Comparison of ENCODE assay signal across 8 mouse cellular contexts in genomic region chr11:120580190-120580589, GRCm38 (mm10). TPM values are rescaled to one million over a fixed set of nuclear protein-coding genes. Genes with fewer than 3 reads are reported as not detected.
DNase-seq lines count a peak whose midpoint lies in the region; ATAC-seq and TF ChIP-seq lines count a peak whose summit lies in the region.

No protein-coding gene starts in this region.

- 41% methylated on average over 7 of the region's 7 CpGs for WGBS in heart, postnatal 0 days
- WGBS in limb, embryonic 11.5 days = 67% methylated on average over 7 of the region's 7 CpGs
- WGBS in midbrain, embryonic 14.5 days = 67% methylated on average over 7 of the region's 7 CpGs

- peak overlapping the region; percentile 97 for H3K4me3 ChIP-seq in brown adipose tissue, adult 24 weeks (ENCODE audit: insufficient read depth, low read depth, low read length)
- peak overlapping the region; percentile 69 for H3K4me3 ChIP-seq in heart, postnatal 0 days (ENCODE audit: low read depth, low read length)
- peak overlapping the region; percentile 85 for H3K4me3 ChIP-seq in limb, embryonic 11.5 days (ENCODE audit: low read depth, low read length)
- peak overlapping the region; percentile 79 for H3K4me3 ChIP-seq in midbrain, embryonic 14.5 days (replicated peaks; ENCODE audit: low read depth, low read length)

- no peak for ATAC-seq in heart, postnatal 0 days (ENCODE audit: insufficient read depth, low read depth)
- no peak for ATAC-seq in limb, embryonic 11.5 days (ENCODE audit: insufficient number of reproducible peaks, low FRiP score, low TSS enrichment, low read depth)
- no peak for ATAC-seq in midbrain, embryonic 14.5 days (ENCODE audit: low FRiP score, low TSS enrichment)
- ATAC-seq in frontal cortex, adult (ENCODE audit: low TSS enrichment) = no peak

- TF ChIP-seq EP300 in heart, postnatal 0 days (IDR thresholded peaks at IDR 0.05; ENCODE audit: low read depth) = no peak

- H3K9me3 ChIP-seq in heart, postnatal 0 days (replicated peaks; ENCODE audit: control insufficient read depth, low read length) = no peaks in the 10 kb centered on the region
- peaks cover 2% of the 10 kb centered on the region; the same call in 1 of the 2 replicates for H3K9me3 ChIP-seq in limb, embryonic 11.5 days (ENCODE audit: control insufficient read depth, low read length)
- no peaks in the 10 kb centered on the region for H3K9me3 ChIP-seq in midbrain, embryonic 14.5 days (ENCODE audit: control insufficient read depth, low read length)

- intact Hi-C loops in heart, postnatal 10 days (cut with DNase I) = loop anchor here (2.0 kb wide), 1 partner anchor 33 kb away; no protein-coding TSS in a partner anchor

- peaks cover 34% of the 10 kb centered on the region for H3K36me3 ChIP-seq in heart, postnatal 0 days (replicated peaks; ENCODE audit: control insufficient read depth, insufficient read depth, low read length)
- H3K36me3 ChIP-seq in limb, embryonic 11.5 days (ENCODE audit: control insufficient read depth, insufficient read depth, low read length) = peaks cover 30% of the 10 kb centered on the region
- H3K36me3 ChIP-seq in midbrain, embryonic 14.5 days (ENCODE audit: control insufficient read depth, insufficient read depth, low read length) = peaks cover 30% of the 10 kb centered on the region

- H3K4me1 ChIP-seq in brown adipose tissue, adult 24 weeks (ENCODE audit: control insufficient read depth, insufficient read depth, insufficient read length, low read length) = 0 out of 2 replicates have a peak, but pooled peaks cover 3% of the 10 kb centered on the region
- peaks cover 22% of the 10 kb centered on the region for H3K4me1 ChIP-seq in heart, postnatal 0 days (ENCODE audit: control insufficient read depth, insufficient read depth)
- H3K4me1 ChIP-seq in limb, embryonic 11.5 days (ENCODE audit: control insufficient read depth, insufficient read depth, low read length) = peaks cover 12% of the 10 kb centered on the region
- peaks cover 21% of the 10 kb centered on the region for H3K4me1 ChIP-seq in midbrain, embryonic 14.5 days (ENCODE audit: control insufficient read depth, insufficient read depth, low read length)

- H3K4me2 ChIP-seq in heart, postnatal 0 days (ENCODE audit: low read depth, low read length) = peak overlapping the region; percentile 90
- peak overlapping the region; percentile 96 for H3K4me2 ChIP-seq in limb, embryonic 11.5 days (ENCODE audit: low read depth, severe bottlenecking)
- H3K4me2 ChIP-seq in midbrain, embryonic 14.5 days (ENCODE audit: low read length) = peak overlapping the region; percentile 91

- no peak for TF ChIP-seq CTCF in heart, postnatal 0 days (IDR thresholded peaks at IDR 0.05; ENCODE audit: low read depth)

- H3K27ac ChIP-seq in brown adipose tissue, adult 24 weeks (replicated peaks; ENCODE audit: low read depth, low read length) = peak overlapping the region; percentile 93; the same call in 1 of the 2 replicates
- peak overlapping the region; percentile 91 for H3K27ac ChIP-seq in heart, postnatal 0 days (ENCODE audit: low read depth)
- H3K27ac ChIP-seq in limb, embryonic 11.5 days (replicated peaks; ENCODE audit: low read depth, low read length) = no peak overlapping the region
- H3K27ac ChIP-seq in midbrain, embryonic 14.5 days (replicated peaks; ENCODE audit: low read depth, low read length) = peak overlapping the region; percentile 97

- H3K27me3 ChIP-seq in heart, postnatal 0 days (ENCODE audit: control insufficient read depth, insufficient read depth, low read length) = no peaks in the 10 kb centered on the region
- no peaks in the 10 kb centered on the region for H3K27me3 ChIP-seq in limb, embryonic 11.5 days (ENCODE audit: control insufficient read depth, insufficient read depth, low read length)
- H3K27me3 ChIP-seq in midbrain, embryonic 14.5 days (ENCODE audit: control insufficient read depth, insufficient read depth, low read length) = no peaks in the 10 kb centered on the region

- DNase-seq in heart, adult 11 months = peak; percentile 96
- no peak for DNase-seq in heart, postnatal 10 days
- DNase-seq in heart, postnatal 0 days (ENCODE audit: low spot score) = no peak
- no peak for DNase-seq in limb, embryonic 11.5 days (ENCODE audit: low spot score)
- DNase-seq in midbrain, embryonic 14.5 days = no peak
- DNase-seq in adrenal gland, adult 18-20 months (ENCODE audit: low spot score in 2 of 2) = no peak

- peak overlapping the region; percentile 88 for H3K9ac ChIP-seq in heart, postnatal 0 days (replicated peaks; ENCODE audit: low read depth, low read length)
- peak overlapping the region; percentile 96 for H3K9ac ChIP-seq in limb, embryonic 11.5 days (ENCODE audit: low read length)
- H3K9ac ChIP-seq in midbrain, embryonic 14.5 days (replicated peaks; ENCODE audit: low read length) = peak overlapping the region; percentile 94

RNA-seq across cellular contexts. Expression of gene Arhgdia, which starts 1.2 kb away (rescaled TPM):
- total RNA-seq in heart, postnatal 10 days (2021) = 100 to 1,000 TPM; 236 to 257 TPM
- 117 and 146 TPM in 2 replicates for polyA plus RNA-seq in brown adipose tissue, adult 24 weeks (2012; ENCODE audit: insufficient read depth, insufficient read length, missing spikeins)
- 204 and 231 TPM in 2 replicates for total RNA-seq in heart, postnatal 0 days (2014; rRNA removed; ENCODE audit: low replicate concordance)
- polyA plus RNA-seq in heart, postnatal 0 days (2015; fragmentation: Nextera tagmentation; extraction: Ambion mirVana) = 239 and 245 TPM in 2 replicates
- 593 and 597 TPM in 2 replicates for polyA plus RNA-seq in limb, embryonic 11.5 days (2014; fragmentation: Nextera tagmentation; extraction: Ambion mirVana)
- polyA plus RNA-seq in midbrain, embryonic 14.5 days (2014; fragmentation: Nextera tagmentation; extraction: Ambion mirVana) = 353 and 438 TPM in 2 replicates
- total RNA-seq in adrenal gland, adult 18-20 months (2021) = 100 to 1,000 TPM; 326 to 340 TPM

RNA-seq across cellular contexts. Expression of gene P4hb, which starts 7.1 kb away (rescaled TPM):
- 100 to 1,000 TPM; 306 to 311 TPM for total RNA-seq in heart, postnatal 10 days (2021)
- polyA plus RNA-seq in brown adipose tissue, adult 24 weeks (2012; ENCODE audit: insufficient read depth, insufficient read length, missing spikeins) = 95.0 and 97.3 TPM in 2 replicates
- 232 and 241 TPM in 2 replicates for total RNA-seq in heart, postnatal 0 days (2014; rRNA removed; ENCODE audit: low replicate concordance)
- polyA plus RNA-seq in heart, postnatal 0 days (2015; fragmentation: Nextera tagmentation; extraction: Ambion mirVana) = 261 and 268 TPM in 2 replicates
- 640 and 656 TPM in 2 replicates for polyA plus RNA-seq in limb, embryonic 11.5 days (2014; fragmentation: Nextera tagmentation; extraction: Ambion mirVana)
- 241 and 300 TPM in 2 replicates for polyA plus RNA-seq in midbrain, embryonic 14.5 days (2014; fragmentation: Nextera tagmentation; extraction: Ambion mirVana)
- 100 to 1,000 TPM; 440 to 468 TPM for total RNA-seq in adrenal gland, adult 18-20 months (2021)

RNA-seq across cellular contexts. Expression of gene Alyref, which starts 18.0 kb away (rescaled TPM):
- total RNA-seq in heart, postnatal 10 days (2021) = 10 to 100 TPM; 86.1 to 88.3 TPM
- 49.2 and 58.8 TPM in 2 replicates for polyA plus RNA-seq in brown adipose tissue, adult 24 weeks (2012; ENCODE audit: insufficient read depth, insufficient read length, missing spikeins)
- total RNA-seq in heart, postnatal 0 days (2014; rRNA removed; ENCODE audit: low replicate concordance) = 104 and 132 TPM in 2 replicates
- 147 and 155 TPM in 2 replicates for polyA plus RNA-seq in heart, postnatal 0 days (2015; fragmentation: Nextera tagmentation; extraction: Ambion mirVana)
- polyA plus RNA-seq in limb, embryonic 11.5 days (2014; fragmentation: Nextera tagmentation; extraction: Ambion mirVana) = 810 and 850 TPM in 2 replicates
- polyA plus RNA-seq in midbrain, embryonic 14.5 days (2014; fragmentation: Nextera tagmentation; extraction: Ambion mirVana) = 277 and 282 TPM in 2 replicates
- 10 to 100 TPM; 80.7 to 92.4 TPM for total RNA-seq in adrenal gland, adult 18-20 months (2021)

RNA-seq across cellular contexts. Expression of gene Anapc11, which starts 18.0 kb away (rescaled TPM):
- 100 to 1,000 TPM in 1 of 2 experiments, 10 to 100 TPM in 1; 95.1 to 105 TPM for total RNA-seq in heart, postnatal 10 days (2021)
- 54.9 and 59.1 TPM in 2 replicates for polyA plus RNA-seq in brown adipose tissue, adult 24 weeks (2012; ENCODE audit: insufficient read depth, insufficient read length, missing spikeins)
- 41.1 and 43.4 TPM in 2 replicates for total RNA-seq in heart, postnatal 0 days (2014; rRNA removed; ENCODE audit: low replicate concordance)
- 163 and 185 TPM in 2 replicates for polyA plus RNA-seq in heart, postnatal 0 days (2015; fragmentation: Nextera tagmentation; extraction: Ambion mirVana)
- 214 and 223 TPM in 2 replicates for polyA plus RNA-seq in limb, embryonic 11.5 days (2014; fragmentation: Nextera tagmentation; extraction: Ambion mirVana)
- 210 and 266 TPM in 2 replicates for polyA plus RNA-seq in midbrain, embryonic 14.5 days (2014; fragmentation: Nextera tagmentation; extraction: Ambion mirVana)
- 10 to 100 TPM; 75.5 to 95.4 TPM for total RNA-seq in adrenal gland, adult 18-20 months (2021)

RNA-seq across cellular contexts. Expression of gene Npb, which starts 28.1 kb away (rescaled TPM):
- total RNA-seq in heart, postnatal 10 days (2021) = under 1 TPM; 0.55 to 0.98 TPM
- not detected in 2 replicates for polyA plus RNA-seq in brown adipose tissue, adult 24 weeks (2012; ENCODE audit: insufficient read depth, insufficient read length, missing spikeins)
- 25.1 TPM in 1 of 2 replicates, not detected in the other for total RNA-seq in heart, postnatal 0 days (2014; rRNA removed; ENCODE audit: low replicate concordance)
- 9.9 and 11.8 TPM in 2 replicates for polyA plus RNA-seq in heart, postnatal 0 days (2015; fragmentation: Nextera tagmentation; extraction: Ambion mirVana)
- 1.4 TPM in 1 of 2 replicates, not detected in the other for polyA plus RNA-seq in limb, embryonic 11.5 days (2014; fragmentation: Nextera tagmentation; extraction: Ambion mirVana)
- polyA plus RNA-seq in midbrain, embryonic 14.5 days (2014; fragmentation: Nextera tagmentation; extraction: Ambion mirVana) = 0.77 and 0.82 TPM in 2 replicates
- total RNA-seq in adrenal gland, adult 18-20 months (2021) = 1 to 10 TPM in 1 of 2 experiments, not detected in 1; 1.2 TPM
